Mouse (Mus musculus) ES-E14 (cell line): ENCODE data around the gene Myrfl. TPM values are rescaled to one million over a fixed set of nuclear protein-coding genes. Genes with fewer than 3 reads are reported as not detected.

ENCODE experiments used
- DNase-seq: peaks from one replicate; pipeline ENCODE4 v3.0.0-alpha.2; 2013; ENCODE audit warnings: low read depth, low spot score
- H3K27ac ChIP-seq: 2 replicates; pipeline ENCODE4 v1.5.1; 2012; ENCODE audit warnings: low read depth, mild to moderate bottlenecking, low read length, moderate library complexity, mixed read lengths; ENCODE audit not compliant: poor library complexity, insufficient read depth, severe bottlenecking
- H3K36me3 ChIP-seq: 2 replicates; pipeline ENCODE4 v1.6.1; 2012; ENCODE audit warnings: mild to moderate bottlenecking, low read length, moderate library complexity, mixed read lengths; ENCODE audit not compliant: control insufficient read depth, poor library complexity, insufficient read depth, severe bottlenecking
- H3K4me1 ChIP-seq, 2 experiments: fragments of 150-350 bp in 1 of 2; sonication (generic) in 1 of 2; 2 replicates each; pipeline ENCODE4 v1.6.1; 2012; ENCODE audit warnings: low read length in 2 of 2, mild to moderate bottlenecking in 1 of 2, mixed read lengths in 1 of 2; ENCODE audit not compliant: control insufficient read depth in 2 of 2, insufficient read depth in 2 of 2, poor library complexity in 1 of 2
- H3K4me3 ChIP-seq, 2 experiments: fragments of 150-350 bp in 1 of 2; sonication (generic) in 1 of 2; 2 replicates each; pipeline ENCODE4 v1.5.1; 2012; ENCODE audit warnings: low read length in 2 of 2, low read depth in 1 of 2, mild to moderate bottlenecking in 1 of 2, mixed read lengths in 1 of 2; ENCODE audit not compliant: insufficient read depth in 1 of 2, poor library complexity in 1 of 2, severe bottlenecking in 1 of 2
- H3K9ac ChIP-seq: 2 replicates; pipeline ENCODE4 v1.6.1; 2012; ENCODE audit warnings: low read depth, mild to moderate bottlenecking, low read length, mixed read lengths; ENCODE audit not compliant: poor library complexity, insufficient read depth, severe bottlenecking
- H3K9me3 ChIP-seq: fragments of 150-350 bp; sonication (generic); 2 replicates; pipeline ENCODE4 v1.6.1; 2012; ENCODE audit warnings: low read depth, mild to moderate bottlenecking, low read length; ENCODE audit not compliant: control insufficient read depth, insufficient read depth
- CHD2 ChIP-seq: IDR thresholded peaks from 2 replicates; pipeline ENCODE4 v1.6.1; 2014; ENCODE audit warnings: mild to moderate bottlenecking, low read depth, low read length, inconsistent platforms
- HCFC1 ChIP-seq: IDR thresholded peaks from 2 replicates; pipeline ENCODE4 v1.6.1; 2012; ENCODE audit warnings: low read length, inconsistent platforms, borderline replicate concordance; ENCODE audit not compliant: insufficient read depth
- MAFK ChIP-seq: IDR thresholded peaks from 2 replicates; pipeline ENCODE4 v1.6.1; 2014; ENCODE audit warnings: mild to moderate bottlenecking, low read depth, low read length, inconsistent platforms; ENCODE audit not compliant: insufficient read depth
- ZC3H11A ChIP-seq: IDR thresholded peaks from 2 replicates; pipeline ENCODE4 v1.6.1; 2012; ENCODE audit warnings: low read depth, mild to moderate bottlenecking, inconsistent platforms, low read length, borderline replicate concordance
- ZNF384 ChIP-seq: IDR thresholded peaks from 2 replicates; pipeline ENCODE4 v1.6.1; 2012; ENCODE audit warnings: low read depth, low read length, inconsistent platforms
- in situ Hi-C, 2 experiments: fragments of 600-800 bp; cut with MboI; formaldehyde crosslinking; loops; one replicate each; pipeline ENCODE4 v1.15.1; 2025; ENCODE audit warnings: low sequenced_read_pairs in 2 of 2, inconsistent platforms in 1 of 2; ENCODE audit not compliant: unreplicated experiment in 2 of 2
- total RNA-seq: library from RNA; depleted of rRNA; stranded (reverse); fragments of 300-350 nt; gene quantifications from 2 replicates; pipeline ENCODE4 v1.2.3, GENCODE M21; 2012

Myrfl gene
- total RNA-seq, 1 experiment, result 0.13 TPM

DNA sequence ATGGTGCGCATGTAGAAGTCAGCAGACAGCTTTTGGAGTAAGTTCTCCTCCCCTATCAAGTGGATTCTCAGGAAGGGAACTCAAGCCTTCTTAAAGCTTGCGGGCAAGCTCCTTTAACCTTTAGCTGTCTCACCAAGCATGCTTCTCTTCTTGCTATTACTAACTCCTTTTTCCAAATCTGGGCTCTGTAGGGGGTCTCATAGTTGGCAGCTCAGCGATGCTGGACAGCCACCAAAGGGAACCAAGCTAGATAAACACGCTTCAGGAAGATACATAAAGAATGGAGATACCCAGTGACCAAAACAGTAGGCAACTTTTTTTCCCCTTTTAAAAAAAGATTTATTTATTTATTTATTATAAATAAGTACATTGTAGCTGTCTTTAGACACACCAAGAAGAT, 136.9 kb downstream of the Myrfl start:
- no peaks in the 10 kb centered on the region for H3K9me3 ChIP-seq
- no peak overlapping the region for H3K4me3 ChIP-seq
- 0 out of 4 replicates have a peak, but pooled peaks cover 0 to 2% of the 10 kb centered on the region in 2 experiments for H3K4me1 ChIP-seq
- no peak overlapping the region for H3K27ac ChIP-seq
- no peaks in the 10 kb centered on the region for H3K36me3 ChIP-seq
- H3K9ac ChIP-seq, result no peak overlapping the region
- in situ Hi-C loops, result no loop called here
- TF ChIP-seq MAFK (no peak), ZNF384 (no peak), ZC3H11A (no peak), CHD2 (no peak), HCFC1 (no peak)
- DNase-seq, result no peak

DNA sequence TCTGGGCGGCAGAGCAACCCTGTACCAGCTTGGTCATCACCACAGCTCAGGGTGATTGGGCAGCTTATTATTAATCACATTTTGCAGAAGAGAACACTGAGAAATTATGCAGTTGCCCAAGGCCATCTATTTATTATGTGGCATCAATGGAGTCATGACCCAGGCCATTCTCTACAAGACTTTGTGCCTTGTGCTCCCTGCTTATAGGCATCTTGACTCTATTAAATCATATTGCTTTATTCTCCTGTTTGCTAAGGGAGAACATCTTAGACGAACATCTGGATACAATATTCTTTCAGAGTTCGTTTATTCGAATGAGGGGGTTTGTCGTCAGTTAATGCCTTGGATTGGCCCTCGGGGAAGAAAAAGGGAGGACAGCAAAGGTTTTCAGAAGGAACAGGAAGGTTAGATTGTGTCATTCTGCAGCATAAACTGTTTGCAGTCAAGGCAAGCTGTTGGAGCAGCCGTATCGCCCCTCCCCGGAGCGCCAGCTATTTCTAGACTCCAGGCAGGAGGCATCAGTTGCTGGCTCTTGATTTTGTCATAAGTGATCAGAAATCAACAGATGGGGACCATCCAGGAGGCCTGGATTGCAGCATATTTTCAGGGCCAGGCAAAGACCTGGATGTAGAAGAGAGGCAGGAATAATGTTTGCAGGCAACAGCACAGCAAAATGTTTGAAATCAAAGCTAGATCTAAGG, 140.7 kb downstream of the Myrfl start:
- no peak for DNase-seq
- Histone ChIP-seq H3K9ac (no peak overlapping the region), H3K9me3 (no peaks in the 10 kb centered on the region), H3K36me3 (no peaks in the 10 kb centered on the region), H3K4me1 (no peaks in the 10 kb centered on the region), H3K4me3 (no peak overlapping the region), H3K27ac (no peak overlapping the region)
- TF ChIP-seq HCFC1 (no peak), MAFK (no peak)
- in situ Hi-C loops, result no loop called here

DNA sequence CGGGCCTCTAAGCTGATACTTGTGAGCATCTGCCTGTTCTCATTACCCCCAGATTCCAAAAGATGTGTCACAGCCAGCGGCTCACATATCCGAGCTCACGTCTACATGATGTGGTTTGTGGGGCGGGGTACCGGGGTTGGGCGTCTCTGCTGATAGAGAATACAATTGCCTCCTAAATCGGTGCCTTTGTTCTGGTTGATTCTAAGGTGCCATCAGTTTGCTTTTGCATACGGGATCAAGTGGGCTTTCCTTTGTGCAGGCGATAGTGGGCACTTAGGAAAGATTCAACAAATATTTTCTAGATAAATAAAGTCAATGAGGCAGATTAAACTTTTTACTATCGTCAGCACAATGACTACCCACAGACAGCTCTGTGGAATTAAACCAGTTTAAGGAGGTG, 141.8 kb downstream of the Myrfl start:
- Histone ChIP-seq H3K4me1 (0 out of 4 replicates have a peak, but pooled peaks cover 0 to 2% of the 10 kb centered on the region in 2 experiments), H3K4me3 (no peak overlapping the region), H3K9ac (no peak overlapping the region), H3K36me3 (no peaks in the 10 kb centered on the region), H3K9me3 (no peaks in the 10 kb centered on the region), H3K27ac (no peak overlapping the region)
- in situ Hi-C loops, result no loop called here
- TF ChIP-seq CHD2 (no peak), MAFK (peak; percentile 39; the same call in 1 of the 2 replicates)
- no peak for DNase-seq

DNA sequence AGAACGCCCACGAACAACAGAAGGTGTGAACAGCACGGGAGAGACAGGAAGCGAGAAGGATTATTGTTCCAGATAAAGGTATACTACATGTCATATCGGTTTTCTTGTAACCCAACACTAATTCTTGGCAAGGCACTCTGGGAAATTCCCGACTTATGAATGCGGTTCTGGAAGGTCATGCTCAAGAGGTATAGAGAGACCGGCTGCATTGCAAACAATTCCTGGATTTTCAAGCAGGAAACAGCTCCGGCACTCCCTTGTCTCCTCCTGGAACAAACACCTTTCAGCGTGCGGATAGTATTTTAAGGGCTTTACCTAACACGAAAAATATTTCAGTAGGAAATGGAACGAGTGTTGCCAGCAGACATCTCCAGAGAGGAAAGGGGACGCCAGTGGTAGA, 145.8 kb downstream of the Myrfl start:
- in situ Hi-C loops, result no loop called here
- no peaks in the 10 kb centered on the region for H3K36me3 ChIP-seq
- H3K27ac ChIP-seq, result no peak overlapping the region
- H3K4me1 ChIP-seq, result 0 out of 4 replicates have a peak, but pooled peaks cover 0 to 2% of the 10 kb centered on the region in 2 experiments
- no peak for TF ChIP-seq ZC3H11A
- H3K9me3 ChIP-seq, result no peaks in the 10 kb centered on the region
- no peak overlapping the region for H3K4me3 ChIP-seq
- no peak overlapping the region for H3K9ac ChIP-seq
- no peak for DNase-seq

DNA sequence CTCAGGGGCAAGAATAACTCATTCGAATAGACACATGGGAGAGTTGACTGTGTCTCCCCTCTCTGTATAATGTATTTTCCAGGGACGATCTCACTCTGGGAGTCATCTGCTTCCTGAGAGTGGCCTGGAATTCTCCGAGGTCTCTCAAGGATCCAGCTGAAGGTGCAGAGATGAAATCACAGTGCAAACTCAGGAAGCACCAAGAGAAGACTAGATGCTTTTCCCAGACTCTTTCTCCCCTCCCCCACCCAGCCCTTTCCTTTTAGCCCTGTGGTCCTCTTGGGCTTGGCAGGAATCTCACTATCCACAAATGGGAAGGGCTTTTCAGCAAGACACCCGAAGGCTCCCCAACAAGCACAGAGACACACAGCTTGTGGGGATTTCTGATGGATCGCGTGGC, 146.7 kb downstream of the Myrfl start:
- in situ Hi-C loops, result no loop called here
- 0 out of 4 replicates have a peak, but pooled peaks cover 0 to 2% of the 10 kb centered on the region in 2 experiments for H3K4me1 ChIP-seq
- H3K4me3 ChIP-seq, result no peak overlapping the region
- TF ChIP-seq CHD2 (no peak), ZC3H11A (no peak), ZNF384 (no peak), MAFK (no peak), HCFC1 (no peak)
- DNase-seq, result no peak
- no peaks in the 10 kb centered on the region for H3K36me3 ChIP-seq
- no peaks in the 10 kb centered on the region for H3K9me3 ChIP-seq
- no peak overlapping the region for H3K27ac ChIP-seq
- H3K9ac ChIP-seq, result no peak overlapping the region
